11 mouse cellular contexts compared by ENCODE assay signal in genomic region chrX:151946986-151947385, GRCm38 (mm10). TPM values are rescaled to one million over a fixed set of nuclear protein-coding genes. Genes with fewer than 3 reads are reported as not detected.
DNase-seq lines count a peak whose midpoint lies in the region; ATAC-seq and TF ChIP-seq lines count a peak whose summit lies in the region.
"Had no signal": no experiment of that assay in that cellular context is flagged by ENCODE, and none has a peak within 500 bp of the region (broad histone marks: within the 10 kb centered on the region; RNA-seq: fewer than 3 reads in every experiment).

No protein-coding gene starts in this region.

- TF ChIP-seq CTCF in cerebellum, adult 2 months (IDR thresholded peaks at IDR 0.05; ENCODE audit: borderline replicate concordance, insufficient read depth, low read depth, low read length): peak; percentile 12; the same call in 1 of the 2 replicates
- TF ChIP-seq CTCF in layer of hippocampus, adult 2 months (conservative IDR thresholded peaks at IDR 0.05): peak; percentile 73
- peak; percentile 44 for TF ChIP-seq CTCF in Patski (IDR thresholded peaks at IDR 0.05)

- POLR2A ChIA-PET in Patski (lab: Charles Lee): no interaction called here

- no peak overlapping the region for H3K4me3 ChIP-seq in cerebellum, adult 2 months (replicated peaks; ENCODE audit: insufficient read depth, low read depth, low read length)
- no peak overlapping the region for H3K4me3 ChIP-seq in layer of hippocampus, adult 2 months
- no peak overlapping the region for H3K4me3 ChIP-seq in hindbrain, embryonic 12.5 days
- H3K4me3 ChIP-seq: myocyte had no signal

- no peak for TF ChIP-seq POLR2A in cerebellum, adult 2 months (IDR thresholded peaks at IDR 0.05; ENCODE audit: borderline replicate concordance, insufficient read depth, low read length)

- H3K27ac ChIP-seq in cerebellum, adult 2 months (ENCODE audit: insufficient read depth, low read length): no peak overlapping the region
- H3K27ac ChIP-seq in layer of hippocampus, adult 2 months: no peak overlapping the region
- no peak overlapping the region for H3K27ac ChIP-seq in hindbrain, embryonic 12.5 days

- H3K27me3 ChIP-seq in cerebellum, adult 2 months (ENCODE audit: control insufficient read depth, insufficient read depth, low read length): no peaks in the 10 kb centered on the region
- no peaks in the 10 kb centered on the region for H3K27me3 ChIP-seq in Patski
- H3K27me3 ChIP-seq in hindbrain, embryonic 12.5 days: peaks cover 16% of the 10 kb centered on the region; the same call in 1 of the 2 replicates

- DNase-seq in cerebellum, adult 2 months: no peak
- DNase-seq in cerebellum, adult 11-12 months: no peak
- DNase-seq in layer of hippocampus, adult 2 months (ENCODE audit: low spot score in 2 of 2): no peak
- DNase-seq in layer of hippocampus, adult 9-10 months (ENCODE audit: low spot score): no peak
- no peak for DNase-seq in Patski (ENCODE audit: low read depth, low spot score)
- DNase-seq in lung, postnatal 10 days: peak; percentile 30
- no peak for DNase-seq in urinary bladder, adult 2 months (ENCODE audit: low spot score)
- DNase-seq: liver; right cerebral cortex, postnatal 4 days had no signal

- CTCF ChIA-PET in Patski (lab: Charles Lee): interaction anchor here (0.7 to 1.3 kb wide), 10 partner anchors 9 to 228 kb away, joined by 3 to 7 read pairs (median 3); no protein-coding TSS in a partner anchor

- WGBS in cerebellum, adult 2 months: 29% methylated on average over 1 of the region's 1 CpGs
- WGBS in hindbrain, embryonic 12.5 days: 52% methylated on average over 1 of the region's 1 CpGs

- no peak overlapping the region for H3K9ac ChIP-seq in hindbrain, embryonic 12.5 days

- no peaks in the 10 kb centered on the region for H3K4me1 ChIP-seq in cerebellum, adult 2 months (ENCODE audit: control insufficient read depth, insufficient read depth, low read length)
- H3K4me1 ChIP-seq in hindbrain, embryonic 12.5 days: no peaks in the 10 kb centered on the region

- in situ Hi-C loops in Patski (cut with MboI; ENCODE audit: low pct_unique_long_range_greater_than_20kb): no loop called here

- ATAC-seq in Patski: no peak
- no peak for ATAC-seq in hindbrain, embryonic 12.5 days (ENCODE audit: low FRiP score)

- no peaks in the 10 kb centered on the region for H3K9me3 ChIP-seq in hindbrain, embryonic 12.5 days (replicated peaks)

- H3K36me3 ChIP-seq in hindbrain, embryonic 12.5 days: no peaks in the 10 kb centered on the region

- H3K4me2 ChIP-seq in hindbrain, embryonic 12.5 days (replicated peaks): no peak overlapping the region

RNA-seq across cellular contexts. Expression of gene Hsd17b10, which starts 54.7 kb away (rescaled TPM):
- 37.4 and 40.6 TPM in 2 replicates for polyA plus RNA-seq in cerebellum, adult 2 months (2012; rRNA removed)
- 10 to 100 TPM; 45.8 to 51.4 TPM for total RNA-seq in layer of hippocampus, adult 2 months (2021)
- 155 TPM for polyA plus RNA-seq in Patski (2021)
- polyA plus RNA-seq in urinary bladder, adult 2 months (2012; rRNA removed): 61.2 and 72.5 TPM in 2 replicates
- polyA plus RNA-seq in hindbrain, embryonic 12.5 days (2016; fragmentation: Nextera tagmentation; extraction: Ambion mirVana): 143 and 151 TPM in 2 replicates

Comparison
In these comparisons a context has a peak if more than half of its experiments do, and no peak if none do; other contexts are left out.
1. CTCF ChIP-seq: peak in every context shown above with its lines; median percentile 73 in layer of hippocampus, adult 2 months; 44 in Patski; 12 in cerebellum, adult 2 months.